Mouse (Mus musculus): ENCODE data around the gene Ccr7. TPM values are rescaled to one million over a fixed set of nuclear protein-coding genes. Genes with fewer than 3 reads are reported as not detected.
A peak's percentile ranks its signal among the peaks of the same experiment; 100 is the strongest.

Ccr7 gene
- polyA plus RNA-seq, 1 experiment: 2.0 TPM

GRCm38 (mm10) chr11:99148896-99149703, 5.8 kb downstream of the Ccr7 start:
- H3K27me3 ChIP-seq (ENCODE audit: control insufficient read depth, insufficient read depth, low read length): no peaks in the 10 kb centered on the region
- no peaks in the 10 kb centered on the region for H3K36me3 ChIP-seq (ENCODE audit: control insufficient read depth, insufficient read depth, low read length)
- no peak overlapping the region for H3K4me3 ChIP-seq (ENCODE audit: control insufficient read depth, low read depth, low read length)
- no peak for TF ChIP-seq POLR2A (IDR thresholded peaks at IDR 0.05; ENCODE audit: control insufficient read depth, low read depth, low read length)
- TF ChIP-seq CTCF (IDR thresholded peaks at IDR 0.05; ENCODE audit: control insufficient read depth, insufficient read depth, insufficient replicate concordance, low read depth, low read length): no peak
- H3K27ac ChIP-seq (ENCODE audit: control insufficient read depth, insufficient read depth, low read depth, low read length): no peak overlapping the region
- H3K4me1 ChIP-seq (ENCODE audit: control insufficient read depth, insufficient read depth, low read length): no peaks in the 10 kb centered on the region; the same call in 1 of the 2 replicates

- no peak overlapping the region for H3K4me3 ChIP-seq (ENCODE audit: control insufficient read depth, low read depth, low read length)
- TF ChIP-seq POLR2A (IDR thresholded peaks at IDR 0.05; ENCODE audit: control insufficient read depth, low read depth, low read length): no peak
- TF ChIP-seq CTCF (IDR thresholded peaks at IDR 0.05; ENCODE audit: control insufficient read depth, insufficient read depth, insufficient replicate concordance, low read depth, low read length): no peak
- H3K27ac ChIP-seq (ENCODE audit: control insufficient read depth, insufficient read depth, low read depth, low read length): no peak overlapping the region
- no peaks in the 10 kb centered on the region for H3K27me3 ChIP-seq (ENCODE audit: control insufficient read depth, insufficient read depth, low read length)
- H3K4me1 ChIP-seq (ENCODE audit: control insufficient read depth, insufficient read depth, low read length): no peaks in the 10 kb centered on the region; the same call in 1 of the 2 replicates
- H3K36me3 ChIP-seq (ENCODE audit: control insufficient read depth, insufficient read depth, low read length): no peaks in the 10 kb centered on the region
Observed at GRCm38 (mm10) chr11:99148400-99148799, 6.5 kb downstream of the Ccr7 start.

GRCm38 (mm10) chr11:99147920-99148289, 7.0 kb downstream of the Ccr7 start:
- TF ChIP-seq CTCF (IDR thresholded peaks at IDR 0.05; ENCODE audit: control insufficient read depth, insufficient read depth, insufficient replicate concordance, low read depth, low read length) (no peak), POLR2A (IDR thresholded peaks at IDR 0.05; ENCODE audit: control insufficient read depth, low read depth, low read length) (no peak)
- Histone ChIP-seq H3K27me3 (ENCODE audit: control insufficient read depth, insufficient read depth, low read length) (no peaks in the 10 kb centered on the region), H3K4me3 (ENCODE audit: control insufficient read depth, low read depth, low read length) (no peak overlapping the region), H3K36me3 (ENCODE audit: control insufficient read depth, insufficient read depth, low read length) (no peaks in the 10 kb centered on the region), H3K4me1 (ENCODE audit: control insufficient read depth, insufficient read depth, low read length) (no peaks in the 10 kb centered on the region; the same call in 1 of the 2 replicates), H3K27ac (ENCODE audit: control insufficient read depth, insufficient read depth, low read depth, low read length) (no peak overlapping the region)

- no peaks in the 10 kb centered on the region for H3K27me3 ChIP-seq (ENCODE audit: control insufficient read depth, insufficient read depth, low read length)
- H3K36me3 ChIP-seq (ENCODE audit: control insufficient read depth, insufficient read depth, low read length): no peaks in the 10 kb centered on the region
- H3K4me1 ChIP-seq (ENCODE audit: control insufficient read depth, insufficient read depth, low read length): no peaks in the 10 kb centered on the region; the same call in 1 of the 2 replicates
- H3K27ac ChIP-seq (ENCODE audit: control insufficient read depth, insufficient read depth, low read depth, low read length): no peak overlapping the region
- H3K4me3 ChIP-seq (ENCODE audit: control insufficient read depth, low read depth, low read length): no peak overlapping the region; the same call in 1 of the 2 replicates
- no peak for TF ChIP-seq POLR2A (IDR thresholded peaks at IDR 0.05; ENCODE audit: control insufficient read depth, low read depth, low read length)
- TF ChIP-seq CTCF (IDR thresholded peaks at IDR 0.05; ENCODE audit: control insufficient read depth, insufficient read depth, insufficient replicate concordance, low read depth, low read length): no peak
Observed at GRCm38 (mm10) chr11:99147041-99147919, 7.6 kb downstream of the Ccr7 start.

GRCm38 (mm10) chr11:99146558-99146957, 8.3 kb downstream of the Ccr7 start:
- Histone ChIP-seq H3K4me1 (ENCODE audit: control insufficient read depth, insufficient read depth, low read length) (no peaks in the 10 kb centered on the region; the same call in 1 of the 2 replicates), H3K27ac (ENCODE audit: control insufficient read depth, insufficient read depth, low read depth, low read length) (no peak overlapping the region), H3K27me3 (ENCODE audit: control insufficient read depth, insufficient read depth, low read length) (no peaks in the 10 kb centered on the region), H3K4me3 (ENCODE audit: control insufficient read depth, low read depth, low read length) (no peak overlapping the region), H3K36me3 (ENCODE audit: control insufficient read depth, insufficient read depth, low read length) (no peaks in the 10 kb centered on the region)
- TF ChIP-seq POLR2A (IDR thresholded peaks at IDR 0.05; ENCODE audit: control insufficient read depth, low read depth, low read length): no peak
- no peak for TF ChIP-seq CTCF (IDR thresholded peaks at IDR 0.05; ENCODE audit: control insufficient read depth, insufficient read depth, insufficient replicate concordance, low read depth, low read length)

GRCm38 (mm10) chr11:99145765-99146164, 9.1 kb downstream of the Ccr7 start:
- no peak for TF ChIP-seq CTCF (IDR thresholded peaks at IDR 0.05; ENCODE audit: control insufficient read depth, insufficient read depth, insufficient replicate concordance, low read depth, low read length)
- no peak for TF ChIP-seq POLR2A (IDR thresholded peaks at IDR 0.05; ENCODE audit: control insufficient read depth, low read depth, low read length)
- Histone ChIP-seq H3K36me3 (ENCODE audit: control insufficient read depth, insufficient read depth, low read length) (no peaks in the 10 kb centered on the region), H3K27me3 (ENCODE audit: control insufficient read depth, insufficient read depth, low read length) (no peaks in the 10 kb centered on the region), H3K4me3 (ENCODE audit: control insufficient read depth, low read depth, low read length) (peak overlapping the region; percentile 66), H3K4me1 (ENCODE audit: control insufficient read depth, insufficient read depth, low read length) (no peaks in the 10 kb centered on the region), H3K27ac (ENCODE audit: control insufficient read depth, insufficient read depth, low read depth, low read length) (no peak overlapping the region)

- peak overlapping the region; percentile 66 for H3K4me3 ChIP-seq (ENCODE audit: control insufficient read depth, low read depth, low read length)
- TF ChIP-seq POLR2A (IDR thresholded peaks at IDR 0.05; ENCODE audit: control insufficient read depth, low read depth, low read length) (no peak; the same call in 1 of the 2 replicates), CTCF (IDR thresholded peaks at IDR 0.05; ENCODE audit: control insufficient read depth, insufficient read depth, insufficient replicate concordance, low read depth, low read length) (no peak)
- H3K27ac ChIP-seq (ENCODE audit: control insufficient read depth, insufficient read depth, low read depth, low read length): no peak overlapping the region
- no peaks in the 10 kb centered on the region for H3K27me3 ChIP-seq (ENCODE audit: control insufficient read depth, insufficient read depth, low read length)
- H3K36me3 ChIP-seq (ENCODE audit: control insufficient read depth, insufficient read depth, low read length): no peaks in the 10 kb centered on the region
- H3K4me1 ChIP-seq (ENCODE audit: control insufficient read depth, insufficient read depth, low read length): no peaks in the 10 kb centered on the region
Observed at GRCm38 (mm10) chr11:99144940-99145339, 9.9 kb downstream of the Ccr7 start.
